Comparison of ENCODE assay signal across 24 mouse cellular contexts in the genomic region with DNA sequence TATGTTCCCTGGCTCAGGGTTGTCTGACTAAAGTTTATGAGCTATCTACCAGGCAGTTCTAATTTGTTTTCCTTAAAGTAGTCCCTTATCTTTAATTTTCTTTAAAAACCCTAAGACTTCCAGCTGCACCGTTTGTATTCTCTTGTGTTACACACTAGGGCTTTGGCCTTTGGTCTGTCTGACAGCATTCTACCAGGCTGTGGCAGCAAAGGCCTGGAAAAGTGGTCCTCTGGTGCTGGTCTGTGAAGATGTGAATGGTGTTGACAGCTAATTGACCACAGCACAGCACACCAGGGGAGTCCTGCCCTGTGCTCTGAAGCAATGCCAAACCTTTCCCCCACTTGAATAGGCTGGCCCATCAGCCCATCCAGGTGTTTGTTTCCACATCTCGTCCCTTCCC. TPM values are rescaled to one million over a fixed set of nuclear protein-coding genes. Genes with fewer than 3 reads are reported as not detected.
DNase-seq lines count a peak whose midpoint lies in the region; ATAC-seq and TF ChIP-seq lines count a peak whose summit lies in the region.
"Had no signal": no experiment of that assay in that cellular context is flagged by ENCODE, and none has a peak within 500 bp of the region (broad histone marks: within the 10 kb centered on the region; RNA-seq: fewer than 3 reads in every experiment).

No protein-coding gene starts in this region.

- no peaks in the 10 kb centered on the region for H3K4me1 ChIP-seq in forebrain, embryonic 15.5 days
- H3K4me1 ChIP-seq: embryonic facial prominence, embryonic 12.5 days; forebrain, embryonic 12.5 days; hindbrain, embryonic 12.5 days; limb, embryonic 10.5 days; midbrain, embryonic 13.5 days had no signal

- no peak overlapping the region for H3K27ac ChIP-seq in gastrocnemius, adult 2 months
- H3K27ac ChIP-seq in forebrain, embryonic 15.5 days (replicated peaks) = no peak overlapping the region
- H3K27ac ChIP-seq: embryonic facial prominence, embryonic 12.5 days; forebrain, embryonic 12.5 days; hindbrain, embryonic 12.5 days; limb, embryonic 10.5 days; midbrain, embryonic 13.5 days had no signal

- no peak for ATAC-seq in forebrain, embryonic 15.5 days (replicated peaks)
- ATAC-seq: inflammation-experienced regulatory T-cells, adult 6 months; midbrain, embryonic 13.5 days had no signal

- H3K4me3 ChIP-seq in gastrocnemius, adult 2 months = no peak overlapping the region
- H3K4me3 ChIP-seq in forebrain, embryonic 15.5 days = no peak overlapping the region
- H3K4me3 ChIP-seq: embryonic facial prominence, embryonic 12.5 days; forebrain, embryonic 12.5 days; hindbrain, embryonic 12.5 days; limb, embryonic 10.5 days; midbrain, embryonic 13.5 days had no signal

- intact Hi-C loops in gastrocnemius, adult 2 months (cut with DNase I) = no loop called here
- intact Hi-C loops in gastrocnemius, postnatal 36 days (cut with DNase I) = no loop called here

- H3K27me3 ChIP-seq in forebrain, embryonic 15.5 days = no peaks in the 10 kb centered on the region
- H3K27me3 ChIP-seq: embryonic facial prominence, embryonic 12.5 days; forebrain, embryonic 12.5 days; hindbrain, embryonic 12.5 days; midbrain, embryonic 13.5 days had no signal

- no peaks in the 10 kb centered on the region for H3K9me3 ChIP-seq in forebrain, embryonic 15.5 days
- H3K9me3 ChIP-seq: embryonic facial prominence, embryonic 12.5 days; forebrain, embryonic 12.5 days; hindbrain, embryonic 12.5 days; limb, embryonic 10.5 days; midbrain, embryonic 13.5 days had no signal

- WGBS in forebrain, embryonic 15.5 days = 93% methylated on average over 2 of the region's 2 CpGs

- DNase-seq in gastrocnemius, adult 2 months = no peak
- DNase-seq in gastrocnemius, postnatal 36 days = no peak
- DNase-seq in layer of hippocampus, adult 11-12 months (ENCODE audit: low spot score) = peak; percentile 27
- no peak for DNase-seq in layer of hippocampus, adult 9-10 months (ENCODE audit: low spot score)
- peak; percentile 51 for DNase-seq in MN1 (ENCODE audit: low spot score)
- peak; percentile 9 for DNase-seq in fibroblast of lung, adult 2 months (ENCODE audit: low read depth)
- DNase-seq: adrenal gland, postnatal 36 days; cerebellum, adult 11 months; cerebellum, adult 9-11 months; heart, postnatal 14 days; kidney, adult 9 months; kidney, postnatal 25 days; layer of hippocampus, adult 9-11 months; liver had no signal

- no peak overlapping the region for H3K9ac ChIP-seq in forebrain, embryonic 15.5 days (replicated peaks)
- H3K9ac ChIP-seq: embryonic facial prominence, embryonic 12.5 days; forebrain, embryonic 12.5 days; hindbrain, embryonic 12.5 days; midbrain, embryonic 13.5 days had no signal

- no peak overlapping the region for H3K4me2 ChIP-seq in forebrain, embryonic 15.5 days (replicated peaks)
- H3K4me2 ChIP-seq: embryonic facial prominence, embryonic 12.5 days; forebrain, embryonic 12.5 days; heart, embryonic 11.5 days; hindbrain, embryonic 12.5 days; midbrain, embryonic 13.5 days had no signal

- peaks cover 84% of the 10 kb centered on the region for H3K36me3 ChIP-seq in forebrain, embryonic 15.5 days

- peak; percentile 3; the same call in 1 of the 2 replicates for TF ChIP-seq CTCF in gastrocnemius, adult 2 months (IDR thresholded peaks at IDR 0.05)

RNA-seq across cellular contexts. Expression of gene Med8, which starts 6.6 kb away (rescaled TPM):
- 10 to 100 TPM; 36.5 to 37.9 TPM for total RNA-seq in gastrocnemius, adult 2 months (2021)
- 10 to 100 TPM; 36.3 to 37.8 TPM for total RNA-seq in gastrocnemius, postnatal 36 days (2021)
- 115 and 122 TPM in 2 replicates for polyA plus RNA-seq in forebrain, embryonic 15.5 days (2015; fragmentation: Nextera tagmentation; extraction: Ambion mirVana)

RNA-seq across cellular contexts. Expression of gene Szt2, which starts 6.7 kb away (rescaled TPM):
- 1 to 10 TPM; 6.0 to 9.0 TPM for total RNA-seq in gastrocnemius, adult 2 months (2021)
- 1 to 10 TPM; 5.7 to 6.5 TPM for total RNA-seq in gastrocnemius, postnatal 36 days (2021)
- polyA plus RNA-seq in forebrain, embryonic 15.5 days (2015; fragmentation: Nextera tagmentation; extraction: Ambion mirVana) = 10.9 and 12.7 TPM in 2 replicates

RNA-seq across cellular contexts. Expression of gene Elovl1, which starts 12.1 kb away (rescaled TPM):
- total RNA-seq in gastrocnemius, adult 2 months (2021) = 1 to 10 TPM; 6.8 to 8.0 TPM
- 1 to 10 TPM; 5.8 to 7.6 TPM for total RNA-seq in gastrocnemius, postnatal 36 days (2021)
- 21.3 and 21.4 TPM in 2 replicates for polyA plus RNA-seq in forebrain, embryonic 15.5 days (2015; fragmentation: Nextera tagmentation; extraction: Ambion mirVana)

RNA-seq across cellular contexts. Expression of gene Cdc20, which starts 21.4 kb away (rescaled TPM):
- under 1 TPM; 0.20 to 0.23 TPM for total RNA-seq in gastrocnemius, adult 2 months (2021)
- under 1 TPM; 0.69 to 0.97 TPM for total RNA-seq in gastrocnemius, postnatal 36 days (2021)
- 123 and 130 TPM in 2 replicates for polyA plus RNA-seq in forebrain, embryonic 15.5 days (2015; fragmentation: Nextera tagmentation; extraction: Ambion mirVana)

RNA-seq across cellular contexts. Expression of gene Mpl, which starts 41.5 kb away (rescaled TPM):
- total RNA-seq in gastrocnemius, adult 2 months (2021) = not detected
- not detected for total RNA-seq in gastrocnemius, postnatal 36 days (2021)
- polyA plus RNA-seq in forebrain, embryonic 15.5 days (2015; fragmentation: Nextera tagmentation; extraction: Ambion mirVana) = 0.08 and 0.09 TPM in 2 replicates
- total RNA-seq: gastrocnemius, adult 8-10 months had no signal
- polyA plus RNA-seq: inflammation-experienced regulatory T-cells, adult 6 months; testis, adult 2 months had no signal

Comparison
In these comparisons a context has a peak if more than half of its experiments do, and no peak if none do; other contexts are left out.
1. DNase-seq: peak in layer of hippocampus, adult 11-12 months (single experiment), MN1 (single experiment) and fibroblast of lung, adult 2 months (single experiment); none in gastrocnemius, adult 2 months (single experiment), gastrocnemius, postnatal 36 days (0 of 2) and layer of hippocampus, adult 9-10 months (single experiment).